Mouse (Mus musculus) megakaryocyte, adult 5-6 weeks (primary cell): ENCODE measurements around the gene Afg1l. TPM values are rescaled to one million over a fixed set of nuclear protein-coding genes. Genes with fewer than 3 reads are reported as not detected.

Experiments used
- ATAC-seq: 2 replicates; pipeline ENCODE4 v1.8.0; 2016; ENCODE audit warnings: mild to moderate bottlenecking, inconsistent platforms; ENCODE audit not compliant: poor library complexity, severe bottlenecking
- total RNA-seq, 2 experiments: library from RNA; stranded (forward) in 1 of 2; stranded (reverse) in 1 of 2; fragments of 153-499, 151-499 nt in 1 of 2; fragments of 221-1000, 200-1000 nt in 1 of 2; gene quantifications; 2 replicates each; pipeline versions ENCODE4 v1.2.3 to v1.2.4; 2015 to 2017

Afg1l gene
- total RNA-seq, 2 experiments from 2014 or later: 2.8 to 3.3 TPM

DNA sequence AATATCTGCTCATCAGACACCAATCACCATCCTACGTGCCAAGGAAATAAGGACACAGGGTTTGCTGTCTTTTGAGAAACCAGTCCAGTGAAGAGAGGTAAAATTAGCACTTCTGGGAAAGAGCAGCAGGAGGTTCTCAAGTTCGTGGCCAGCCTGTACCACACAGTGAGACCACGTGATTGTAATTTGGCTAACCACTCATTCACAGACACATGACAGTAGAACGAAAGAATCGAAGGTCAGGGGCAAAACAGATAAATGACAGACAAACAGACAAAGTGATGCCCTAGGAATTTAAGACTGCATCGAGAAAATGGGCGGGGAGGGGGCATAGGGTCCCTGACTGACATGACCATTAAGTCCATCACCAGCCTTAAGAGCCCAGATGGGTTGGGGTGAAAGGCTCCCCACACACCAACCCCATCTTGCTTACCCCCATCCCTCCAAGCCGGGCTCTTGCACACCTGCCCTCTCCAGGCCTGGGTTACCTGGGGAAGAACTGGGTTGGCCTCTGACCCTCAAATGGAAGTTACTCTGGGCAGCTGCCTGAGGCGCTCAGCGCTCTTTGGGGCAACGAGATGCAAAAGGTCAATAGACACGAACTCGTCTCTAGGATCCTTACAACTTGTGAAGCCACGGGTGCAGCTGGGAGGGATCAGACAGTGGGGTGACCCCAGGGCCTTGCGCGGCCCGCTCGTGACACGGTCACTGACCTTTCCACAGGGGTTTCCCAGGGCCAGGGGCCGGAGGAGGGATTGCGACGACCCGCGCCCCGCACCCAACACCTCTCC lies 620 bp downstream of the Afg1l start:
- no peak; the same call in 1 of the 2 replicates for ATAC-seq

DNA sequence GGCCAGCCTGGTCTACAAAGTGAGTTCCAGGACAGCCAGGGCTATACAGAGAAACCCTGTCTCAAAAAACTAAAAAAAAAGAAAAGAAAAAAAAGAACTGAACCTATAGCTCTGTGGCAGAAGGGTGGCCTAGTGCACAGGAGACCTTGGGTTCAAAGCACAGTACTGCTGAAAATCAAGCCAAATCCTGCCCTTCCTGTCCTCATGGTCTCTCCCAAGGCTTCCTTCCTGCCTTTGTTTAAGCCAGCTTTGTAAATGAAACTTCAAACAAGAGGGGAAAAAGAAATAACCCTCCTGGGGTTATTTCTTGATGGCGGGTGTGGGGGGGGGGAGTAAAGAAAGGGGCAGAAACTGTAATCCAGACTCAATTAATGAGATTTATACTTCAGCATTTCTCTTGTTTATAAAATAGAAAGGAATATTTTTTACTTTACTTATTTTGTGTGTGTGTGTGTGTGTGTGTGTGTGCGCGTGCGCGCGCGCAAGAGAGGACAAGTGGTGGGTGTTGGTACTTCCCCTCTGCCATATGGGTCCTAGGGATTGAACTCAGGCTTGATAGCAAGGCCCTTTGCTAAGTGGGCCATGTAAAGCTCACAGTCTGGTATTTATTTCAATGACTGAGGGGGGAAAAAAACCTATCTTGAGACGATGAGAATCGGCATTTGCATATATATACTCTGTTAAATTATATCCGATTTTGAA lies 1.4 kb downstream of the Afg1l start:
- ATAC-seq: no peak

DNA sequence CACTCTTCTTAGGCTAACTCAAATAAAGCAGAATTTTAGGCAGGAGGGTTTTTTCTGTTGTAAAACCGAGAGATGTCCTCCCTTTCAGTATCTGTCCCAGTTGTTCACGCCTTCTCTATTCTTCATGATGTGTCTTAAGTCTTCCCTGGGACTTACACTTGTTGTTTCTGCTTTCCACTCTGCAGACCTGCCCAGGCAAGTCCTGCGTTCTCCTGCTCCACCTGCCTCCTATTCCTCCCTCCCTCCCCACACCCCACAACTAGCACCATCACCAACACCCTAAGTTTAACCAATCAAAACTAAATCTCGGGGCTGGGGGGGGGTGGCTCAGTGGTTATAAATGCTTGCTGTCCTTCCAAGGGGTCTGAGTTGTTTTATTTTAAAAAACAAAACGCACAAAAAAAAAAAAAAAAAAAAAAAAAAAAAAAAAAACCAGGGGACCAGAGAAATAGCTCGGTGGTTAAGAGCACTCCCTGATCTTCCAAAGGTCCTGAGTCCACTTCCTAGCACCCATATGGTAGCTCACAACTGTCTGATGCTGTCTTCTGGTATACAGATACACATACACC lies 3.3 kb downstream of the Afg1l start:
- no peak for ATAC-seq

DNA sequence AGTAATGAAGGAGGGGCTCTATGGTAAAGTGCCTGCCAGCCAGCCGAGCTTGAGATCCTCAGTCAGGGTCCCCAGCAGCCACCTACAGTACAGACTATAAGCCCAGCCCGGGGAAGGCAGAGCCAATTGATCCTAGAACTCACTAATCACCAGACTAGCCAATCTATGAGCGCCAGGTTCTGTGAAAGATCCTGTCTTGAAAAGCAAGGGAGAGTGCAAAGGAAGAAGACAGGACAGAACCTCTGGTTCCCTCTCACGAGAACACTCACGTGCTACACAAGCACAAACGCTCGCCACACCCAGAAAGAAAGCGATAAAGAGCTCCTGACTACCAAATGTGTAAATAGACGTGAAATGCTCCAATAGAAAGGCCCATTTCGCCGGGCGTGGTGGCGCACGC lies 13.6 kb downstream of the Afg1l start:
- no peak for ATAC-seq

DNA sequence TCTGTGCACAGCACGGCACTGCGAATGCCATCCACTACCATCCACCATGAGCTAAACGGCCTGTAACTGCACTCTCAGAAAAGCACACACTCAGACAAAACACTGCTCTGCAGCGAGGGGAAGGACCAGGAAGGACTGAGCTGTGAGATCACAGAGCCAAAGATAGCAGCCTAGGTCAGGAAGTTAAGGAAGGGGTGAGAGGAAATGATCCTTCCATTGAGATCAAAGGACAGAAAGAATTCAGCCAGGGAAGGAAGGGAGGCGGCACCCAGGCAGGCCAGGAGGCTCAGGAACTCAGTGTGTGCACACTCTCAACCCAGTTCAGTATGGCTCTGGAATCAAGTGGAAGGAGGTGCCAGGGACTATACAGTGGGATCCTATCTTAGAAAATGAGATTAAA lies 14.1 kb downstream of the Afg1l start:
- ATAC-seq: no peak

DNA sequence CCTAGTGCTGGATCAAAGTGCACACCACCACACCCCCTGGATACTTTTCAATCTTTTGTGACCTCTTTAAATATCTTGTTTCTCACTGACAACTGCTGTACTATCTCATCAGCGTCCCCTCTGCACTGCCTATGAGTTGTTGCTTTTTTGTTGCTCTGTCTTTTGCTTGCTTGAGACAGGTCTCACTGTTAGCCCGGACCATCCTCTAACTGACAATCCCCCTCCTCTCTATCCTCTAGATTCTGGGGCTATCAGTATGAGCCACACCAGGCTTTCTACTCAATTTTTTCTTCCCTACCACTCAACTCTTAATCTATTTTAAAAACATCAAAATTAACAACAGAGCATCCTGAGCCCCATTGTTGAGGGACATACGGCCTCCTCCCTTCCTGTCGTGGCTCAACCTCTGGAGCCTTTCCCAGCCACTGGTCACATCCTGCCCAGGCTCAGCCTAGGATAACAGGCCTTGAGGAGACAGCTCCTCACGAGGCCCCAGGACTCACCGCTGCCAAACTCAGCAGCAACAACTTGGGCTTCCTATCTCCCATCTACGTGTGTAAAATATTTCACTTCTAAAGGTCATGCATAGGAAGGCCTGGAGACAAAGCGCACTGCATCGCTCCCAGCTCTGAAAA lies 20.7 kb downstream of the Afg1l start:
- ATAC-seq: no peak

DNA sequence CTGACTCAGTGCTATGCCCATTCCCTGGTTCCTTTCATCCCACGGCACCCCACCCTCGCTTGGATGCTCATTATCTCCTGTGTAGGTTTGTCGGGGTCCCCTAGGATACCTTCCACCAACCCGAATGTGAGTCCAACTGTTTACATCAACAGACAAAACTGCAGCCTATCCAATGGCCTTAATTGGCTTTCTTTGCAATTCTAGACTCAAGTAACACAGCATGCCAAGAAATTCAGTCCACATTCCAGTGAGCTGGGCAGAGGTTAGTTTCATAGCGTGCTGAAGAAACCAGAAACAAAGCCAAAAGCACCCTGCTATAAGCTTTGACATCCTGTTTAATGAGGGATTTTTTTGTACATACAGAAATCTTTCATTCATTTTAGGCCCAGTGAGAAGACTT lies 22.4 kb downstream of the Afg1l start:
- no peak for ATAC-seq

DNA sequence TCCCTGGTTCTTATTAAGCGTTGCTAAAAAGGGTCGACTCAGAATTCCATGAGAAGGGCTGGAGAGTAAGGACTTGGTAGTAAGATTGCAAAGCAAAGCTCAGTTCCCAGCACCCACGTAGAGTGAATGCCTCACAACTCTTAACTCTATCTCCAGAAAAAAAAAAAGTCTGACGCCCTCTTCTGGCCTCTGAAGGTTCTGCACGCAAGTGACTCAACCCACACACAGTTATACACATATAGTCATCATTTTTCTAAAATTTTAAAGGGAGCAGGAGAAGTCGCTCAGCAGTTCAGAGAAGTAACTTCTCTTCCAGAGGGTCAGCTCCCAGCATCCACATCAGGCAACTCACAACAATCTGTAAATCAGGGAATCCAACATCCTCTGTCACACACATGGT lies 23.7 kb downstream of the Afg1l start:
- no peak for ATAC-seq

DNA sequence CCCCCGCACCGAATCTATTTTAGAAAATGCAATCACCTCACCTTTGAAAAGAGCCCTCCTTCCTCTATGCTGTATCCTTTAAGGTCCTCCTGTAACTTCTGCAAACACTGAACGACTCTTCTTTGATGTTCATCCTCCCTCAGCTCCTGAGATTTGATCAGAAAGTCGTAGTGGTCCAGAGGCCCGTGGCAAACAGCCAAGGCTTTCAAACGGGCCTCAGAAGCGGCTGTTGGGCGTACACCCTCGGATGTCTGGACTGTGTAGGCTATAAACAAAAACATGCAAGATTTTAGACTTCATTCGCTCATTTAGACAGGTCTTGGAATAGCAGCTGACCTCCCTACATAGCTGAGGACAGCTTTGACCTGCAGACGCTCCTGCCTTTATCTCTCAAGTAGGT lies 24.1 kb downstream of the Afg1l start:
- ATAC-seq: no peak

DNA sequence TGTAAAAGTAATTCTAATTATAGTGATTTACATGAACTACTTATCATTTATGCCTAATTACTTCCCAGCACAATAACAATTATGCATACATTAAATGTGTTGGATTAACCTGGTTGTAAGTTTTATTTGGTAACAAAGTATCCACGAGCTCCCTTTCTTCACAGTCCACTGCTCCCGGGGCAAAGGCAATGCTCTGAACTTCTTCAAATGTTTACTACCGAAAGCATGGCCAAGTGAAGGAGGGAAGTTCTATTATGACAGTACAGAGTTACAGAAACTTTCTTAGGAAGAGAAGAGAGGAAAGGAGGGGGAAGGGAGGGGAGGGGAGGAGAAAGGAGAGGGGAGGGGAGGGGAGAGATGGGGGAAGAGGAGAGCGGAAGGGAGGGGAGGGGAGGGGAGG lies 28.7 kb downstream of the Afg1l start:
- ATAC-seq: no peak

DNA sequence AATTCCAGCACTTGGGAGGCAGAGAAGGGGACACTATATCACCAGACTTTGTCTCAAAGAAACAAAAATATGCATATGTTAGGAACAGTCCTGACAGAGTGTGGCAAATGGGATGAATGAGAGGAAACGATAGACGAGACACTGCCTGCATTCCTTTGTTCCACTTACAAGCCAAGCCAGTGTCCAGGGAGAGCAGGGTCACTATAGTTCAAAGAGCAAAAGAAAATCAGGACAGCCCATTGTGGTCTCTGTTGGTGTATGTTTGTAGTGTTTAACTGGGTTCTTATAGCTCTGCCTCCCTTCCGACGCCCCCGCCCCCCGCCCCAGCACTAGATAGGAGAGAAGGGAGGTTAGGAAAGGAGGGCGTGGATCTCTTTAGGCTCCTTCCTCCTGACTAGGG lies 30.0 kb downstream of the Afg1l start:
- ATAC-seq: no peak

DNA sequence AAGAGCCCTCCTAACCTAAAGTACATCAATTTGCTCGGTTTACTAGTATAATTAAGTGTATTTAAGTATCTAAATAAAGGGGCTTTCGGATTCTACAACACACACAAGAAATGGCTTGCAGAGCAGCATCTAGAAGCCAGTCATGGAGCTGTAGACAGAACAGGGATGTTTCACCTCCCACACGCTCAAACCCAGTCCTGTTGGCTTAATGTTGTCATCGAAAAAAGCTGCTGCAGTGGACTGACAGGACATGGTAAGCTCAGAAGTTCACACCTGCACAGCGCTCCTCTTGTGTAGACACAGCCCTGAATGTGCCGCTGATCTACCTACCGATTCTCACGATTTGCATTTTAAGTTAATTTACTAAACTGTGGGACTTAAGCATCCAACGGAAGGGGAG lies 32.2 kb downstream of the Afg1l start:
- no peak for ATAC-seq

DNA sequence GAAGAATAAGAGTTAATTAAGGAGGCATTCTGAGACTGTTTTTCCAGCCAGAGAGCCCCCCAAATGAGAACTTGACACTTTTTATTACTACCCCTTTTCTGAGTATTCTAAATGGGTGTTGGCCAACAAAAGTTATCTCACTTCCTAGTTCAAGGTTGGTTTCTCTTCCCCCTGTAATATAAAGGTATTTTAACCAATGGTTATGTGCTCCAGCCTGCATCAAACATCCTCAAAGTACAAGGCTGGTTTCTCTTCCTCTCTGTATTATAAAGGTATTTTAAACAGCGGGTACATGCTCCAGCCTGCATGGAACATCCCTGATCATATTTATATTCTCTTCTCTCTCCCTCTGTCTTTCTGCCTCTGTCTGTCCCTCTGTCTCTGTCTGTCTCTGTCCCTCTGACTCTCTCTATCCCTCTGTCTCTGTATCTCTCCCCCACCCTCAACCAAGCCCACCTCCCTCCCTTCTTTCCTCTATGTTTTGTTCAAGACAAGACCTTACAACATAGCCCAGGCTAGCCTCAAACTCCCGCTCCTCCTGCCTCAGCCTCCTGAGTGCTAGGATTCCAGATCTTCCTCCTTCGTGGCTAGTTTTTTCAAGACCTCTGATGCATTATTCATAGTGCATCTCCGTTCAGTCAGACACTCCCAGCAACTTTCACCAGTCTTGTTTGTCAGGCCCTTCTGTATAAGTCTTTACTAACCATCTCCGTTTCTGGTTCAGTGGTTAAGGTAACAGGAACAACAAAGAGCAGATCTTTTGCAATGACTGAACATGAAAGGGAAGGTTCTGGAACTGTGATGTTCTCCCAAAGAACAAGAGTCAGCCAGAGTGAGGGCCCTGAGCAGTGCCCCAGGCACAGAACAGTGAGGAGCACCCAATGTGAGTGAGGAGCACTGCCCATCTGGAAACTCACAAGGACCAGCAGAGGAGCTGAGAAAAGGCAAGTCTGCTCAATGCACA lies 41.2 kb downstream of the Afg1l start:
- ATAC-seq: peak; percentile 87

DNA sequence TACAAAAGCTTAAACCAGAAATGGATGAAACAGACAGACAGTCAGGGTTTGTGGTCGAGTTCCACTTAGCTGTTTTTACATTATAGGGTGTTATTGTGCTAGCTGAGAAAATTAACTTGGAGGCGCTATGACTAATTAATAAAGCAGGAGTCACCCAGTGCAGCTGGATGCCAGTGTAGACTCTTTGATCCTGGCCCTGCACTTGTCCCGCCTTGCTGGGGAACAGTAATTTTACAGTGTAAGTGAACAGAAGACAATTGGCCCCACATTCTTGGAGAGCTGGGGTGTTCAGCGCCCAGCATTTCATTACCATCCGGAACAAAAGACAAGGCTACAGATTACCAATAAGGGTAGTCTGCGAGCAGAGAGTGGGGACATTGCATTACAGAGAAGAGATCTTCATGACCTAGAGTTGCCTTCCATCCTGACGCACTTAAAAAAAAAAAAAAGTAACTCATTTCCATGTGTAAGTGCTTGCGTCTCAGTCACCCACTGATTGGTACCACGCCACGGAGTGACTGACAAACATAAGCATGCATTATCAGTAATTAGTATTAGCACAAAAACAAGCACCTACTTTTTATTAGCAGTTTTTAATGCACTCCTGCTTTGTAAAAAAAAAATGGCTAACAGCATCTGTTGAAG lies 60.7 kb downstream of the Afg1l start:
- ATAC-seq: no peak

DNA sequence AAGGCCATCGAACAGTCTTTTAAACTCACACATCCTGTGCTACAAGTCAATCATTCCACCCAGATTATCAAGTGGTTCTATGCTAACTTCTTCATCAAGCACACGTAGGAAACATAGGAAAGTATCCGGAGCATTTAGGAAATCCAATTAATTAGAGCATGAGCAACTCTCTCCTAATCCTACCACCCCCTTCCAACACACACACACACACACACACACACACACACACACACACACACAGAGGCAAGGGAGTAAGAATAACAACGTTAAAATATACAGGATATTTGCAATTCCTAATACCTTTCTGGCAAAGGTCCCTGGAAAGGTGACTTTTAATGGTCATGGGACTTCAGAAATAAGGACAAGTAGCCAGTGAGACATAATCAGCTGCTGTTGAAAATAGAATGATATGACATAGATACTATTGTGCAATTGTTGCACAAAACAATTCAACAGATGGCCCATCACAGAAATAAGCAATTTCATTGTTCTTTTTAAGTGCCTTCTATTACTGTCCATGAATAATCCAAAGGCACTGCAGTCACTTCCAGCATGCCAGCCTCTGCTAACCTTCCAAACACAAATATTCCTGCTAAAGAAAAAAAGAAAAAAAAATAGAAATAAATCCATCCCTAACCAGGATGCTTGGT lies 62.4 kb downstream of the Afg1l start:
- no peak for ATAC-seq

DNA sequence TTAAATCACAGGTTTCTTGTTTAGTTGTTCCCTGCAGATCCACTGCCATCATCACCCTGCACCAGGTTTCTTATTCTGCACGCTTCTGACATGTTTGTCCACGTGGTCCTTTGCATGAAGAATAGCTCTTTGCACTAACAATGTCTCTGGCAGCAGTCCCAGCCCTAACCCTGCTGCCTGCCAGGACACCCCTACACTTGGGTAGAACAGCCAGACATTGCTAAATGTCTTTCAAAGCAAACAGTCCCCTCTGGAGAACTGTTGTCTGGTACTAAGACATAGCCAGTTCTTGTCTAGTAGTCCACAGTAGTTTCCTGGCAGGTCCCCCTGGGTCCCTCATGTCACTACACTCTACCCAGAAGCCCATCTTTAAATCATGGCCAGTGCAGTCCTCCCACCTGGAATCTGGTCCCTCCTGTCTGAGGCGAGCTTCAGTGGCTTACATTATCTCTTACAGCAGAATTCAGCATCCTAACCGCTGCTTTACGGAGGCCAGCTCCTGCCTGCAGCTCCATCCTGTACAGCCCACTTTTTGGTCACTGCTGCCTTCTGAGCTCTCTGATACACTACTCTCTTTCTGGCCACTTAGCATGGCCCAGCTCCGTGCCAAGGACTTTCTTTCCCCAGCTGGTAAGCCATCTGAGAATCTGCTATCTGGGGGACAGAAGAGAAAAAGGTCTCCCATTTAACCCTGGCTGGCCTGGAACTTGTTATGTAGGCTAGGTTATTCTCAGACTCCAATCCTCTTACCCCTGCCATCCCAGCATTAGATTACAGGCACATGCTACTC lies 67.4 kb downstream of the Afg1l start:
- no peak for ATAC-seq

DNA sequence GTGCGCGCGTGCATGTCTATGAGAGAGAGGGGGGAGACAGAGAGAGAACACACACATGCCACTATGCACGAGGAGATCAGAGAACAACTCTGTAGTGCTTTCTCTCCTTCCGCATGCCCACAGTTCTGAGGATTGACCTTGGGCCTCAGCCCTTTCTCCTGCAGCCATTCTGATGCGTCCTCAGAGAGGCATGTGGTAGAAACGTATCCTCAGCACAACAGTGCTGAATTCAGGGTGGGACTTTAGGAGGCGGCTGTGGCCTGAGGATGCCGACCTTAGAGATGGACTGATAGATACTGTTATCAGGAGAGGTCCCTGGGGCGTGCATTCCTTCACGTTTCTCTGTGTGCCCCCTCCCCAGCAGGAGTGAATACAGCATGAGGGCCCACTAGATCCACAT lies 87.9 kb downstream of the Afg1l start:
- no peak for ATAC-seq

DNA sequence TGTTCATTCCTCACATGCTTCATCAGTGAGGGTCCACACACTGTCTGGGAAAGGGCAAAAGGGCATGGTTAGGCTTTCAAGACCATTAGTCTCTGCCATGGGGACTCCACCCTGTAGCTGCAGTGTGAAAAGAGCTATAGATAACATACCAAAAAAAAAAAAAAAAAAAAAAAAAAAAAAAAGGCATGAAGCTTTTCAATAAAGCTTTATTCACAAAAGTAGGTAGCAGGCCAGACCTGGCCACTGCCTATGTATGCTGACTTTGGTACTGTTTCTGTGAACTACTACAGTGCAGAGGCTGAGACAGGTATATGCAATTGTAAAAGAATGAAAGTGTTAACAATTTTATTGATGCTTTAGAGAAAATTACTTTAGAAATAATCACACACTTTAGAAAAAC lies 90.2 kb downstream of the Afg1l start:
- no peak for ATAC-seq
